Mouse (Mus musculus) kidney, postnatal 14 days (tissue): ENCODE data around the gene 1700010I14Rik.

Experiments used
- DNase-seq: peaks from one replicate; pipeline ENCODE4 v3.0.0; 2022; ENCODE audit warnings: mixed read lengths

Gene 1700010I14Rik

DNA sequence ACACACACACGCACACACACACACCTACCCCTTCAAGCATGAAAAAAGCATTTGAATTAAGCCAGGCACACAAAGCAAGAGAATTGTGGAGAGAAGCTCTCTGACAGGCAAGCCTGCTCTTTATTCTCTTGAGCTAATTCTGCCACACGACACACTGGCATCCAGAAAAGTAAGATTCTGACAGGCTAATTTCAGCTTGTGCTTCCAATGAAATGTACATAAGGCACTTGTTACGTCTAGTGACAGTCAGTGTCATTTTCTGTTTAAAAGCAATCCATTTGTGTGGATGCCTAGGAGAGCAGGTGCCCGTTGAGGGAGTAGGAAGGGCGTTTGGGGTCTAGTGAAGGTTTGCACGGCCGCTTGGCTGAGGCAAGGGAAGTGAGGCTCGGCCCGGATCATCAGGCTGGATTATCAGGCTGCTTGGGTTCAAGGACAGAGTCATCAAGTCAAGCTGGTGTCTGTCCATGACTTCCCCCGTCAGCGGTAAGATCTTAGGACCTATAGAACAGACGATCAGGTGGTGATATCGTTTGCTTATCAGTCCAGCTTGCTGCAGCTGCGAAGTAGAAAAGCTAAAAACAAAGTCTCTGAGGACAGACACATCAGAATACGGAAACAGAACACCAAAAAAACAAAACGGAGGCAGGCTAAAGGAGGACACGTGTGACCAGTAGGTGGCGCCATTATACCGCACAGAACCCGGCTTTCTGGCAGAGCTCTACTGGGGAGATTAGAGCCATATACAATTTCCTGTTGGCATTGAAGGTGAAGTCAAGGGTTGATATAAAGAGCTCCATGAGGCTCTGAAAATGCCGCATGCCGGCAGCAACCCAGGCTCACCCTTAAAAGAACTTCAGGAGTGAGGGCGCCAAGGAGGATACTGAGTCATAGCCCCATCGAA, 43.4 kb downstream of the 1700010I14Rik start:
- DNase-seq: peak; percentile 68

DNA sequence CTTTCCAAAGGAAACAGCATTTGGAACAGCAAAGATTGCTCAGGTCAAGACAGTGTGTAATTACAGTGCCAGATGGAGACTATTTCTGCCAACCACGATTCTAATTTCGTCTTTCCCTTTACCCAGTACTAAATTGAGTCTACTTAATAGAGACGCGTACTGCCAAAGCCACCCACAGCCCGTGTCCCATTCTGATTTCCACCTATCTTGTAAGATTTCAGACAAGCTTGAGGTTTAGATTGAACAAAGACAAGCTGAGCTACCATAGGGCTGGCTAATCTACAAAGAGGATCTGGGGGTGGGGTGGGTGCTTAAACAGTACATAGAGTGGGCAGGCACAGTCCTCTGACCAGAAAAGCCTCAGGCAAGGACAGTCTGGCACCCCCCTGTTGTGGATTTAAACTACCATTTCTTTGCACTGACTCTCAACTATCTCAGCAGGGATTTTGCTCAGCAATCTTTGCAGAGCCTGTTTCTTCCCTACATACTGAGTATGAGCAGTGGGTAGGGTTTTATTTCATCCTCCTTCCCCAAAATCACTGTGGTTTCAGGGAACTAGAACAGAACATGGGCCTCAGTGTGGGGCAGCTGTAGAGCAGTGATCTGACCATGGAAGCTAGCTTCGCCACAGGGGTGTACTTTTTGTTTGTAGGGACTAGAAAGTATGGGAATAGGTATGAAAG, 44.4 kb downstream of the 1700010I14Rik start:
- DNase-seq: no peak

DNA sequence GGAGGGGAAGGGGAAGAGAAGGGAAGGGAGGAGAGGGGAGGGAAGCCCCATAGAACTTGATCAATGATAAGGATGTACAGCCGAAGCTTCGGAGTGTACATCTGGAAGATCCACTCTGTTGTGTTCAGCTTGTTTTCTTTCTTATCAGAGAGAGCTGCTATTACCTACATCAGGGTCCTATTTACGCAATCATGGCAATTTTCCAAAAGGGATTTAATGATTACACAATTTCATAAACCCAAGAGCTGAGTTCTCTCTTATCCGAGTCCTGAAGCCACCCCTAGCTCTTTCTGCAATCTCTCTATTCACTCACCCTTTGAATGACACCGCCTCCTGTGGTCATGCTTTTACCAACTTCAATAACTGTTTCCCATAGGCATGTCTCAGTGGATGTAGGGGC, 45.4 kb downstream of the 1700010I14Rik start:
- DNase-seq: no peak

DNA sequence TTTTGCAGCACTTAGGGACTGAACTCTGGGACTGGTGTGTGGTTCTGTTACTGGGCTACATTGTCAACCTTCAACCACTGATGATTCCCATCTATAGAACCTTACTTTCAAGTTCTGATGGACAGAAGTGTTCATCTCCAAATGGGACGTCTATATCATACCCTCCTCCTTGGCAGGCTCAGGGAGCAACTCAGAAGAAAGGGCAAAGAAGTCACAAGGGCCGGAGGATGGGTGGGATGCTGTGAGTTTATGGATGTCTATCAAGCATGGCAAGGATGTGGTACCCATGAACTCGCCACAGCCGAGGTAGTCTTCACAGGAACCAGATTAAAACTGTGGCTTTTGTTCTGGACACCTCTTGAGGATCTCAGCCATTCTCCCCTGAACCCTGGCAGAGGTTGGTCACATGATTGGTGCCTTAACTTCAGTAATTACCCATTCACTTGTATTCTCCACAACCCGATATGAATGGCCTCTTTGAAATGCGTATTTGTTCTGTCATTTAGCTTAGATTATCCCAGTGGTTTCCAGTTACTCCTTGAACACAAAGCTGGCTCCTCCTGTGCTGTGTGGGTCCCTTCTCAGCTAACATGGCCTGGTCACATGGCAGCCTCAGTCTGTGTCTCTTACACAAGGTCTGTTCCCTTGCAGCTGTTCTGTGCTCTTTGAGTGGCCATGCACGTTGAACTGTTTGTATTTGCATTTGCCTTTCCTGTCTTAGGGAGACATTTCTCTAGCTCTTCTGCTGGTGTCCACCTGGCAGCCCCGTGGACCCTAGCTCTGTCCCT, 47.6 kb downstream of the 1700010I14Rik start:
- DNase-seq: no peak

DNA sequence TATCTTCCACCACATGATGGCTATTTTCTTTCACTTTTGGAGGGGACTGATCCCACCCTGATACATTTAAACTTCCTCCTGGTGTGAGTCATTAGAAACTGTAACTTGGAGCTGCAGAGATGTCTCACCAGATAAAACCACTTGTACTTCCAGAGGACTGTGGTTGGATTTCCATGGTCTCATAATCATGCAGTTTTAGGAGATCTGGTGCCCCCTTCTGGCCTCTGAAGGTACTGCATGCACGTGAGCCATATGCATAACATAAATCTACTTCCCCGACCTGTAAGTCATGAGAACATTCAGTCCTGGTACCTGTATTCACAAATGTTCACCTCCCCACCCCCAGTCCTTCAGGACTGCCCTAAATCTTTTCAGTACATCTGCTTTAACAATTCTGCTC, 54.6 kb downstream of the 1700010I14Rik start:
- peak; percentile 10 for DNase-seq

DNA sequence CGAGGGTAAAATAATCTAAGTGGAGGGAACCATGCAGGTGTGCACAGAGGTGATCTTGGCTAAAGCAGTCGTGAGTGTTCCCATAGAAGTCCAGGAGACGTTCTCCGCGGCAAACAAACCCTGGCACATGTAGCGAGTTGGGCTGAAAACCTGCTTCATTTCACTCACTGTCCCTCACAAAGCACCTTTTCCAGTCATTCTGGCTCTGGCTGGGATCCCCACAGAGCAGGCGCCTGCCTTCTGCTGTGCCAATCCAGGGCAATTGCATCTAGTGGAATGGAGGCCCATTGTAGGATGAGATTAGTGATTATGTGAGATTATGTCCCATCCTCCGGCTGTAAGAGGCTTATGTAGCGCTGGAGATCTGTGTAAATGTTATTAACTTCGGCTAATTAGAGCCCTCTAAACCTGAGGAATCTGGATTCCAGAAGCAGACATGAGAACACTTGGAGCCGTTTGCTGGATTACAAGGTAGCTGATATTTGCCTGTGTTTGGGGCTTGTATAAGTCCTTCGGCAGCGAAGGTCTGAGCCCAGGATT, 64.4 kb downstream of the 1700010I14Rik start:
- DNase-seq: no peak

DNA sequence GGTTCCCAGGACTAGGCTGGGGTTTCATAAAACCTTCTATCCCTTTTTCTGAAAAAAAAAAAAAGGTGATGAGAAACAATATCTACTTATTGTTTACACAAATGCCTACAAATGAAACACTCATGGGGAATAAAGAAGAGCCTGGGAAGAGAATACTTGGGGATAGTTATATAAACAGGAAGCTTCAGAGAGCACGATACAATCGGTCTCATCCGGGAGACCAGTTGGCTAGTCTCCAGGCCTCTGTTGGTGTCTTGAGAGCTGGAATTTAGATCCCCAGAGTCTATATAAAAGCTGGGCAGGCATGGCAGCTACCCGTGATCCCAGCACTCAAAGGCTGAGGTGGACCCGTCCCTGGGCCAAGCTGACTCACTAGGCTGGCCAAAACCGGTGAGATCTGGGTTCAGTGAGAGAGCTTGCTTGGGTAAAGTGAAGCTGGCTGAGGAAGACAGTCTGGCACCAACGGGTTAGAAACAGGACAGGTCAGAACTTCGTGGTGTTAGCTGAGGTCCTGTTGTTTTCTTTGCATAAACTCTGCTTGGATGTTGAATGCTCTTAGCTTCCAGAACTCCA, 71.3 kb downstream of the 1700010I14Rik start:
- DNase-seq: peak; percentile 22
